Mouse (Mus musculus) kidney, postnatal 25 days (tissue): Measurements from ENCODE around the gene Tmed3.
A peak's percentile ranks its signal among the peaks of the same experiment; 100 is the strongest.

Experiments
- DNase-seq, 2 experiments: peaks; one replicate each; pipeline ENCODE4 v3.0.0; 2021; ENCODE audit warnings: mixed read lengths in 2 of 2

The Tmed3 gene

GRCm38 (mm10) chr9:89704265-89705196 lies at the start of gene Tmed3:
Gene Tmed3 (minus strand): TSS chr9:89705068.
- peak; percentile 88 to 94 for DNase-seq

- DNase-seq, result no peak
These were observed 35.2 kb upstream of the Tmed3 start for GRCm38 (mm10) chr9:89740041-89740440.

- peak in 1 of 2 experiments; percentile 28 for DNase-seq
These were observed 33.4 kb upstream of the Tmed3 start, which contains the start of gene Ankrd34c for GRCm38 (mm10) chr9:89738295-89738694. Gene Ankrd34c (minus strand): TSS chr9:89738475.

GRCm38 (mm10) chr9:89737888-89738287 lies 33.0 kb upstream of the Tmed3 start:
- no peak for DNase-seq

GRCm38 (mm10) chr9:89736932-89737705 lies 32.3 kb upstream of the Tmed3 start:
- DNase-seq, result peak in 1 of 2 experiments; percentile 25

GRCm38 (mm10) chr9:89706906-89707305 lies 2.0 kb upstream of the Tmed3 start:
- DNase-seq, result peak in 1 of 2 experiments; percentile 6

GRCm38 (mm10) chr9:89705197-89705533 lies 297 bp upstream of the Tmed3 start:
- DNase-seq, result no peak

- no peak for DNase-seq
These were observed 3.9 kb downstream of the Tmed3 start for GRCm38 (mm10) chr9:89700910-89701457.

GRCm38 (mm10) chr9:89695143-89695542 lies 9.7 kb downstream of the Tmed3 start:
- no peak for DNase-seq

GRCm38 (mm10) chr9:89693670-89694069 lies 11.2 kb downstream of the Tmed3 start:
- no peak for DNase-seq

- DNase-seq, result no peak
These were observed 15.7 kb downstream of the Tmed3 start for GRCm38 (mm10) chr9:89689179-89689578.

- DNase-seq, result no peak
These were observed 17.2 kb downstream of the Tmed3 start for GRCm38 (mm10) chr9:89687503-89688226.

GRCm38 (mm10) chr9:89686262-89686661 lies 18.6 kb downstream of the Tmed3 start:
- DNase-seq, result no peak

- peak in 1 of 2 experiments; percentile 7 for DNase-seq
These were observed 25.9 kb downstream of the Tmed3 start for GRCm38 (mm10) chr9:89678974-89679373.

- peak; percentile 61 to 86 for DNase-seq
These were observed 30.8 kb downstream of the Tmed3 start for GRCm38 (mm10) chr9:89674014-89674618.

- no peak for DNase-seq
These were observed 31.5 kb downstream of the Tmed3 start for GRCm38 (mm10) chr9:89673402-89673801.

GRCm38 (mm10) chr9:89669878-89670277 lies 35.0 kb downstream of the Tmed3 start:
- no peak for DNase-seq

- no peak for DNase-seq
These were observed 37.4 kb downstream of the Tmed3 start for GRCm38 (mm10) chr9:89667306-89667942.

- no peak for DNase-seq
These were observed 54.0 kb downstream of the Tmed3 start for GRCm38 (mm10) chr9:89650913-89651312.
